Mouse (Mus musculus): ENCODE results near the gene Tmem39a.

Tmem39a gene

DNA sequence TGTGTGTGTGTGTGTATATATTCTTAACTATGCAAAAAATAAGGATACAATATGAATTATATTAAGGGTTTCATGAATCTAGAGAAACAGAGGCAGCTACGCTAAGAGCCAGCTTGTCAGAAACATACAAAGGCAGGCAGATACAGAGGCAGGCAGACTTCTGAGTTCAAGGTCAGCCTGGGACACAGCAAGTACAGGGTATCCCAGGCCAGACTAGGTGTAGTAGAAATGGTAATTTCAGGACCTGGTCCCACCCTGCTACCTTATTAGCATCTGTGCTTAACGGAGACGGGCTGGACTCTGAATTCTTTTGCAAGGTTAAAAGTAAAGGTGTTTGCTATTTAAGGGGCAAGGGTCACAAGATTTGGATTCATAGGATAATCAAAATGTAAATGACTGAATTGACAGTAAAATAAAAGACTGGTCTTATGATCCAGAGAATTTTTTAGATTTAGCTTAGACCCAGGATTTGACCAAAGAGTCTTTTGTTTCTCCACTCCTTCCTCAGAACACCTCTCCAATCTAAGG, at the start of gene Tmem39a:
Gene Tmem39a, plus strand, starts transcription at position 478 of the 528 bp plus-strand sequence.
- DNase-seq: no peak

DNA sequence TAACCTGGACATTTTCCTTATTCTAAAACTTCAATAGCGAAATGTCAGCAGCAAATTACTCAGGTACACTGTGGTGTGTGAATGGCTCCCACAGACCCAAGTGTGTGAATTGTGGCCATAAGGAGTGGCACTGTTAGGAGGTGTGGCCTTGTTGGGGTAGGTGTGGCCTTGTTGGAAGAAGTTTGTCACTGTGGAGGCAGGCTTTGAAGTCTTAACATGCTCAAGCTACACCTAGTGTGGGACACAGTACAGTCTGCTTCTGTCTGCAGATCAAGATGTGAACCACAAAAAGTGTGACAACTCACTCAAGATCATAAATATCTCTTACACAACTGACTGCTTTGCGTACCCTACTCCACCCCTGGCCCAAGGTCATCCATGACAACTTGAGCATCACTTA, 47.7 kb upstream of the Tmem39a start:
- no peak for DNase-seq

DNA sequence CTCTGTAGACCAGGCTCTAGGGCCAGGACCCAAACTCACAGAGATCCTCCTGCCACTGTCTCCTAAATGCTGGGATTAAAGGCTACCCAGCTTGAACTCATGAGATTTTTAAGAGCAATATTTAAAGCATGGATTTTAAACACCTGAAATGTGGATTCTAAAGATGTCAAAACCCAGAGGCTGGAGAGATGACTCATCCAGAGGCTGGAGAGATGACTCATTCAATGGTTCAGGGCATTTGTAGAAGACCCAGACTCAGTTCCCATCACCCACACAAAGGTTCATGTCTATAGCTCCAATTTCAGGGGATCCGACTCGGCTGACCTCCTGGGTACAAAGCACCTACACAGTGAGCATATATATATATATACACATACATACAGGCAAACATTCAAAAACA, 39.4 kb upstream of the Tmem39a start:
- no peak for DNase-seq

DNA sequence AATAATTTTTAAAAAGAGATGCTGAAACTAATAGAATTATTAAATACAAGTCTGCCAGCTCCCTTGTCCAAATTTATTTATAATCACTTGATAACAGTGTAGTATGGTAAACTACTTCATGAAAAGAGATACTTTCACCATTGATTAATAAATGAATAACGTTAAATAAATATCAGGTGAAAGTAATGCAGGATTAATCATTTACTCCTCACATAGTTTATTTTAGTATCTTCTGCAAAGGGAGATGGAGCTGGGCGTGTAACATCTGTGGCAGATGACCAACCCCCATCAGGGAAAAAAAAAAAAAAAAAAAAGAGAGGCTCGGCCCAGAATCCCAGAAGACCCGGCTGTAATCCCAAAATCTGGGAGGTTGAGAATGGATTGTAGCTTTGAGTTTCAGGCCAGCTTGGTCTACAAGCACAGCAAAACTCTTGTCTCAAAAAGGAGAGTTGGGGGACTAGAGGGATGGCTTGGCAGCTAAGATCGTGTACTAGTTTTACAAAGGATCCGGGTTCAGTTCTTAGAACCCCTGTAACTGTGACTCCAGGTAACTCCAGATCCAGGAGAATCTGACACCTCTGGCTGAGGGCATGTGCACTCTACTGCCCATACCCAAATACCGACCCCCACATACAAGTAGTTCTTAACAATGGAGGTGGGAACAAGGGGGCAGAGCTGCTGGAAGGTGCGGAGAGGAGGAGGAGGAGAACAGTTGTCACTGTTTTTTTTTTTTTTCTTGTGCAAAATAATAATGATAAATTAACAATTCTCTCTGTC, 37.1 kb upstream of the Tmem39a start:
- no peak for DNase-seq

DNA sequence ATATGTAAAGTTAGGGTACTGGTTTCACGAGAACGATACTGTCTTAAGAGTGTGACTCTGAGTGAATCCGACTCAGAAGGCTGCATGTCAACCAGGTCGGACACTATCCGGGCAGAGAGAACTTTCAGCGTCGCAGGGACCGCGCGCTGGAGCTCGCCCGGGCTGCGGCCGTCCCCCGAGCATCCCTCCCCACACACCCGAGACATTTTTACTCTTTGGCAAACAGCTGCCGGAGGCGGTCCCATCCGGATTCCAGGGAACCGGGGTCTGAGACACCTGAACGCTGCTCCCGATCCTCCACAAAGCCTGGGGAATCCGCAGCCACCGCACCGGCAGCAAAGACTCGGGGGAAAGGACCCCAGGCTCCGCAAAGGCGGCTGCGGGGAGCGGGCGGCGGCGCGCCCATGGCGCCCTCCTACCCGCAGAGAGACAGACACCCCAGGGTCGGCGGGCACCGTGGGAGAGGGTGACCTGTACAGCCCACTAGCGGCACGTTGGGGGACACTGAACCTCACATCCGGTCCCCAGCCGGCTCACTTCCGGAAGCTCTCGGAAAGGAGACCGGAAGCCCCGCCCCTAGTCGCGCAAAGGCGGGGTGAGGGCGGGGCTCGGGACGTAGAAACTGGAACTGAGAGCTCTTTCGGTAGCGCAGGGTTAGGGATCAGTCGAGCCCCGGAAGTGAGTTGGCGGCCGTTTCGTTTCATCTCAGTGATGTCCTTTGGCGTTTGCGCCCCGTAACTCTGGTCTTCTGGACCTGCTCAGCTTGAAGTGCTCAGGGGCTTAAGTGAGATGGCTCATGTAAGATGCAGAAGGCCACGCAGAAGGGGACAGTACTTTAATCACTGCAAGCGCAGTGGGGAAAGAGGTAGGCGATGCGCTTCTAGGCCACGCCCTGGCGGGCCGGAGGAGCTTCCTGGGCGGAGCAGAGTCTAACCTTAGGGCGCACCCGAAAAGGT, 36.1 kb upstream of the Tmem39a start, which contains the start of gene Timmdc1:
Gene Timmdc1, minus strand, starts transcription at position 535 of the 956 bp plus-strand sequence.
- DNase-seq: peak; percentile 98

DNA sequence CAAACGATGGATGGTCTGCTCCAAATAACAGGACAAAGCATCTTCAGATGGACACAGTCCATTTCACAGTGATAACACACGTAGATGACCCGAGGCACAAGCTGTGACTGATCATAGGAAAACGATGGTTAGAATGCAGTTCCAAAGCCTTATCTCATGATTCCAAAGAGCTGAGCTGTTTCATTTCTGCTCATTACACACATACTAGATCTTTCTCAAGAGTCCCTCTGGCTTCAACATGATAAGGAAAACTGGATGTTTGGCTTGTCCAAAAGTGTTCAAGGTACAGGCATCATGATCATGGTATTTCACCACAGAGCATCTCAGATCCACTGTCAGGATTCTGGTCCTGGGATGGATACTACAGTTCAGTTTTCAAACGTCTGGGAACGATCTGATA, 32.2 kb upstream of the Tmem39a start:
- DNase-seq: no peak

DNA sequence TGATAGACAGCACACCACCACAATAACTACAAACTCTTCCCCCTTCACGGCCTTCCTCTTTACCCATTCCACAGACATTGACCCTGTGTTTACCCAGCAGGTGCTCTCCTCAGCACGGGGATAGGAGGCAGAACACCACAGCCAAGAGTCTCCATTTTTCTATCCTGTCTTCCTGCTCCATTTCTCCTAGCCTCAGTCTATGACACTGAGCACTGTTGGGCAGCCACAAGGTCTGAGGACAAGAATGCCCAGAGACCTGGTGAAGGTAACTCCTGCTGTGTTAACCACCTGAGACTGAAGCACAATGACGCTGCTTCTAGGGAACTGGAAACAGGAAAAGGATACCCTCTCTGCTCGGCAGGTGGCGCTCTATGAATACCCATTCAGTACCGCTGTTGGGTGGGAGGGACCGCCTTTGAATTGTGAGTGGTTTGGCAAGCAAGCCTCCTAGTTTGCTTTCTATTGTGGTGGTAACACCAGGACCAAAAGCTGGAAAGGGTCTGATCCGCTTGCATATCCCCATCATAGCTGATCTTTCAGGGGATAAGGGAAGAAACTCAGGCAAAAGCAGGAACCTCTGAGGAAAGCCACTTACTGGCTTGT, 21.9 kb upstream of the Tmem39a start:
- peak; percentile 82 for DNase-seq

DNA sequence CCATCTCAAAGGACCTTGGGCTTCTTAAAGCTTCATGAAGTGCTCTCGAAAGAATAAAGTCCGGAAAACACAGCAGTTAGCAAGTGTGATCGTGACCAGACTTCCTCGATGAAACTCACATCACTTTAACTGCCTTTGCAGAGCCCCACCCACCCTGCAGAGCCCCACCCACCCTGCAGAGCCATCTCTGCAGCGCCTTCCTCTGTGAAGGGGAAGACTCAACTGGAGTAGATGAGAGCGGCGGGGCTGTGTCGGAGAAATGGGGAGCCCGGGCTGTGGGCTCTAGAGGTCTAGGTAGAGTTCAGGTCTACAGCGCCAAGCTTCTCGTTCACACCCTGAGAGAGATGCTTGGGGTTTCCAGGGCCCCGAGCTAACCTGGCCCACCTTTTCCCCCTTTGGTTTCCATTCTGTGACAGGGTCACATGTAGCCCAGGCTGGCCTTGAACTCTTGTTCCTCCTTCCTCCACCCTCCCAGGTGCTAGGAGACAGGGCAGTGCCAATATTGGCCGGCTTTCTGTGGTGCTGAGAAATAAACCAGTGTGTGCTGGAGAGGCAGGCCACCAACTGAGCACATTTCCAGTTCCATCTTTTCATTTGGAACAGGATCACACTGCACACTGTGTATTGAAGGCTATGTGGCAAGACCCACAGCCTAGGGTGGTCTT, 19.6 kb upstream of the Tmem39a start:
- DNase-seq: no peak

DNA sequence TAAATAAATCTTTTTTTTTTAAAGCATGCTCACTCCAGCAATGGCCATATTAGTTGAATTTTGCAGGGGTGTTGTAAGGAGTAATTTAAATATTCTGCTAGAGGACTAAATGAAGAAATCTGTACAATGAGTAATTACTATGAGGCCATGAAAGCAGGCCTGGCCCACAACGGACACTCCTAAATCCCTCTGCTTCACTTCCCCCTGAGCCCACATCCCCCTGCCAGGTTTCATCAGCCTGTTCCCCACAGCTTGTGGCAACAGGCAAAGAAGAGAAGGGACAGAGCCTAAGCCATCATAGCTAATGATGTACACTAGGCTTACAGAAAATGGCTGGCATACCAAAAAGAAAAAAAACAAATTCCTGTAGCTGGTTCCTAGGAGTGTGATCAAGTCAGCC, 10.5 kb upstream of the Tmem39a start:
- DNase-seq: no peak

DNA sequence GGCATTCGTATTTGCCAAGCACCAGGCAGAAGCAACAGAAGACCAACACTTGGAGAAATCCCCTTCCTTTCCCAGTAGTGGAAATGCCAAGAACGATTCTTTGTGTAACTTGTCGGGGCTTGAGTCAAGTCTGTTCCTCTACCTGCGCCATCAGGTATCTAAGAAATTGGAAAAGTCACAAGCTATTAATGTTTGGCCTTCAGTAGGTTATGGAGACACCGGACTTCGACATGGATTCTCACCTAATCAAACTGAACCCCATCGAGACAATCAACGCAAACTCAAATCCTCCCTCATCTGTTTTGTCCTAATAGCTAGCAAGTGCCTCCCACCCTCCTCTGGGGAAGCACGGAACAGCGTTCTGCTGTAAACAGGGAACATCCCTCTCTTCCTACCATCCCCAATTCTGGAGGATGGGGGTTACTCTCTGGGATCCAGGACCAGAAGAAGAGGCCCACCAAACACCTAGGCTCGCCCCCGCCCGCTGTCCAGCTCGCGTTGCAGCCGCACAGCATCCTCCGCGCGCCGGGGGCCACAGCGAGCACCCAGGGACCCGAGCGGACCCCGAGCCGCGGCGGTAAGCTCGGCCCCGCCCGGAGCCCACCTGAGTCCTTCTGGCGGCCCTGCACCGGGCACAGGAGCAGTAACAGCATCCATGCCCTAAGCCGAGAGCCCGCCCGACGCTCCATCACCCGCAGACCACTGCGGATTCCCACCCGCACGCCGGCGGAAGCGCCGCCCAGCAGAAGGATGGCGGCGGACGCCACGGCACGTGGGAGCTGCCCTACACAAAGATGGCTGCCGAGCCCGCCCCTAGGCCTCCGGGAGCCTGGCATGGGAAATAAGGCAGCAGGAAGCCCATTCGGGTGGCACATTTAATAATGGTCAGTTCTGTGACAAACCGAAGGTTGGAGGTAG, 8.8 kb upstream of the Tmem39a start, which contains the start of gene Poglut1:
Gene Poglut1, minus strand, starts transcription at position 780 of the 918 bp plus-strand sequence.
- peak; percentile 79 for DNase-seq

DNA sequence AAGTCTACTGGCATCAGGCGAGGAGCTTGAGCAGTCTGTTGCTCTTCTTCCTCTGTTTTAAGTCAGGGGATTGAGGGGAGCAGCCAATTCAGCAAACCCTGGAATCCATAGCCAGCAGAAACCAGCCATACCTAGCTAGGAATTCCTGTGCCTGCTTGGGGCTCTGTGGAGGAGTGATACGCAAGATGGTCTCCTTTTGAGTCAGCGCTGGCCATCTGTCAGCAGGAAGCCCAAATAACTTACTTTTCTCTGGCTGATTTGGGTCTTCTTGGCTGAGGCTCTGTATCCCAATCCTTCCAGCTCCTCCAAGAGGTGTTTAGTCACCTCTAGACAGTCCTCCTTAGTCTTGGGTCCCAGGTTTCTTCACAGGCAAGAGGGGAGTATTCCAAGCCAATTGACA, 2.5 kb upstream of the Tmem39a start:
- no peak for DNase-seq

DNA sequence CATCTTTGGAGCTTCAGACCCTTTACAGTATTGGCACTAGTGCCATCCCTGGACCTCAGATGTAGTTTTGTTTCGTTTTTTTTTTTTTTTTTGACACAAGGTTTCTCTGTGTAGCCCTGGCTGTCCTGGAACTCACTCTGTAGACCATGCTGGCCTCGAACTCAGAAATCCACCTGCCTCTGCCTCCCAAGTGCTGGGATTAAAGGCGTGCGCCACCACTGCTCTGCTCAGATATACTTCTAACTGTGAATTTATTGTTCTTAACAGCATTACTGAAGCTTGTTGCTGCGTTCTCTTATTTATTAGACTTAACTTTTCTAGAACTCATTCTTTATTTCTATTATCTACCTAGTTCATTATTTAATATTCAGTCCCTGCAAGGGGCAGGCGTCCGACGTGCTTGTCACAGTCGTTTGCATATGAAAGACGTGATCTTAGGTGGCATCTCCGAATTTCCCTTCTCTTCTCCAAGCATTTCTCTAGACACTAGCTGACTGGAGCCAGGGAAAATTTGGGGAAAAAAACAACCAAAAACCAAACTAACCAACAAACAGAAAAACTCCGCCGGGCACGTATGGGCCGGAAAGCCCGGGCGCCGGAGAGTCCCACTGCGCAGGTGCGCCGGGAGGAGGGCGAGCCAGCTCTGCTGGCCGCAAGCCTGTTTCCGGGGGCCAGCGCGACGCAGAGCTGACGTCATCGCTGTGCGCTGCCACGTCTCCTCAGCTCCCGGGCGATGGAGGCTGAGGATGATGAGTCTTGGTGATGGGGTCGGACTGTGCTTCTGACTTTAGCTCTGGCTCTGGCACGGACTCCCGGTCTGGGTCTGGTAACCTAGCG, 3.9 kb downstream of the Tmem39a start:
- DNase-seq: peak; percentile 96

DNA sequence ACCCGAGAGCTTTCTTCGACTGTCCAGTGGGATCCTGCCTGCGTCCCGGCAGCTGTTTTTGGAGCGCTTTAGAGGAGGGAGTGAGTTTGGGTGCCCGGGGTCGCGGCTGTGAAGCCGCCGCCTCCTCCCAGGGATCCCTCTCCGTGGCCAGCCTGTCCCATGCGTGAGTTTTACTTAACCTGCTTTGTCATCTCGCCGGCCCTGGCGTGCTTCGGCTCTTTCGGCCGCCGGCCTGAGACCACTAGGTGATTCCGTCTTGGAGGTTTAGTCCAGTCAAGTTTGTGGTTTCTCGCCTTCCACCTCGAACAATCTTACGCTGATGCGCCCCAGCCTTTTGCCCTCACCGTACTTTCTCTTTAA, 4.5 kb downstream of the Tmem39a start:
- no peak for DNase-seq

DNA sequence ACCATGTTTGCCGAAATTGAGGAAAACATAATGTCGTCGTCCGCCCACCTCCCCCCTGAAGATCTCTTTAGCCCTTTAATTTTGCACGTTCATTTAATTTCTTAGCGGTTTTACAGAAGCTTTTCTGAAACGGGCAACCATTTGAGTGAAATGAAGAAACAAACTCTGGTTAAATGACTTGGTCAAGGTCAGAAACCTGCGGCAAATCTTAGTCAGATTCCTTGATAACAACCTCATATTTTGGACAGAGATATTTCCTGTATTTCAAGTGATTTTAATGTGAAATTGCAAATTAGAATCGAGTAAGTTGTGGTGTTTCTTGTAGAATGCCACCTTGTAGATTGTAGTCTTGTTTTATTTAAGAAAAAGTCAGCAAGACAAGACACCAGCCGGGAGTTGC, 5.0 kb downstream of the Tmem39a start:
- DNase-seq: no peak

DNA sequence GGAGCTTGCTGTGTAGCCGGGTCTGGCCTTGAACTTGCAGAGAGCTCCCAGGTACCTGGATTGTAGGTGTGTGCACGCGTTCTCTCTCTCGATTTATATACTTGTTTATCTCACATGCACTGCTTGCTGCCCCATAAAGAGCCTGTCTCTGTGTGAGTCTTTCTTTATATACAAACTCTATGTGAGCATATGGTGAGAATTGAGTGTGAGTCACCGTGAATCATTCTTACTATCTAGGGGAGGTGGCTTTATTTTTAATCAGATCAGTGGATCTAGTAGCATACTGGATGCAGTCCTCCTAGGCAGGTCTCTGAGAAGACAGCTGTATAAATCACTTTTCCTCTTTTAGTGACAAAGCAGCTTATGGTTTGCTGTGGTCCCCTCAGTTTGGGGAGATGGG, 9.7 kb downstream of the Tmem39a start:
- DNase-seq: no peak

DNA sequence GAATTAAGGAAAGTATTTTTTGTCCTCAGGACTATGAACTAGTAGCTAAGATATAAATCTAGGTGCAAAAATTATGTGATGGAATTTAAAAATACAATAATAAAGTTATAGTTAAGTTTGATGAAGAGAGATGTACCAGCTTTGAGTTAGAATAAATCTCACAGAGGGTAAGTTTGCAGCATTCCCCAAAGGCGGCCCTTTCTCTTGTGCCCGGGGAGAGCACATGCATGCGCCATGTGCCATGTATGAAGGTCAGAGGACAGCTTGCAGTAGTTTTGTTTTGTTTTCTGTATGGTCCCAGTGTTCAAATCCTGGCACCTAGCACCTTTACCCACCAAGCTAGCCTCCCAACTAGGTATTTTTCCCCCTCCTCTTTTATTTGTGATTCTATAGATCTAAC, 13.0 kb downstream of the Tmem39a start:
- no peak for DNase-seq

DNA sequence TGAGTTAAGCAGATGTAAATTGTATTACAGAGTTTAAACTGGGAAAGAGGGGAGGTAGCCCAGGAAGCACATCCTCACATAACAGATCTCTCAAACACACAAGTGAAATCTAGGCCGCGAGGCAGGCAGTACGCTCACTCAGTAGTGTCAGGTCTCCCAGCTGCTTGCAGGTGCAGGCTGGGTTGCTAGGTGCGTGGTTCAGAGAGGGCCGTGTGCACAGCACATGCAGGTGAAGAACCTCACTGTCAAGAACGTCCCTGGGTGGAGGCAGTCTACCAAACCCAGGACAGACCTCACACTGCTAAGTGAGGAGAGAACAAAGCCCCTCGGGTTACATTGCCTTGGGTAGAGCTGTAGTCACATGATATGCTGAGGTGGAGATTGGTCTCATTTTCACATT, 26.3 kb downstream of the Tmem39a start:
- peak; percentile 73 for DNase-seq

DNA sequence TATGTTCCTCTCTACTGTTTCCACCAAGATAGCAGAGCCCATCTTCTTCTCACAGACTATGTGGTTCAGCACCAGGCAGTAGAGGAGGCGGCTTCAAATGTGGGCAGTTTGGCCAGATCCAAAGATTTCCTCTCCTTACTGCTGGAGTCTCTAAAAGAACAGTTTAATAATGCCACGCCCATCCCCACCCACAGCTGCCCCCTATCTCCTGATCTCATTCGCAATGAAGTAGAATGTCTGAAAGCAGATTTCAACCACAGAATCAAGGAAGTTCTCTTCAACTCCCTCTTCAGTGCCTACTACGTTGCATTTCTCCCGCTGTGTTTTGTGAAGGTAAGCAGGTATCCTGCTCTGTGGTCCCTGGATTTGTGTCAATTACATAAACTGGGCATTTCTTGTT, 26.7 kb downstream of the Tmem39a start:
- DNase-seq: peak; percentile 40

DNA sequence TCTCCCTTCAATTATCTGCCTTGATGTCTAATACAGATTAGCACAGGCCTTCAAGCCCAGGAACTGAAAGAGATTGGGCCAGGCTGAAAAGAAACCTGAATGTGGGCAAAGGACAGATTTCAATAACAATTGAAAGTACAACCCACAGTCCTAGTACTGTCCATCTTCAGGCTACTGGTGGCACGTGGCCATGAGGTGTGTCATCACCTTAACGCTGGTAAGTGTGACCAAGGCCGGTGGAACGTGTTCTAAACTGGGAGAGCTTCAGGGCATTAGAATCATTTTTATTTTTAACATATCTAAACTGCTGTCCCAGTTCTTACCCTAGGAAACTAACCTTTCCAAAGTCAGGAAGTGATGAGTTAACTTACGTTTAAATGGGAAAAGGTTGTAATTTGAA, 28.7 kb downstream of the Tmem39a start:
- no peak for DNase-seq

DNA sequence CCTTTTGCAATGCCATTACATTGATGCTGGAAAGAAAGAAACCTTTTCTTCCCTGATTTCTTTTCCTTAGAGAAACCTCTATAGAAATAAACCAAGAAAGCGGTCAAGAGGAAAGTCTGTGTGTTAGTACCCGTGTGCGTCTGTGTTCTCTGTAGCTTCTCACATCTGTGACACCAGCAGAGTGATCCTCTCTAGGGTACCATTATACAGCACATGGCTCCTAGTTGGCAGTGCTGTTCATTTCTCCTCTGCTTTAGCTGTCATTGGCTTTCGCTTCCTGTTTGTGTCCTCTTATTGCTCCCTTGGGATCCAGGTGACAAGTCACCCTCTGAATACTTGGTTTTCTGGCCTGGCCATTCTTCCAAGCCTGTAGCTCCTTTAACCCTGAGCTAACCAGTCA, 29.1 kb downstream of the Tmem39a start:
- no peak for DNase-seq

DNA sequence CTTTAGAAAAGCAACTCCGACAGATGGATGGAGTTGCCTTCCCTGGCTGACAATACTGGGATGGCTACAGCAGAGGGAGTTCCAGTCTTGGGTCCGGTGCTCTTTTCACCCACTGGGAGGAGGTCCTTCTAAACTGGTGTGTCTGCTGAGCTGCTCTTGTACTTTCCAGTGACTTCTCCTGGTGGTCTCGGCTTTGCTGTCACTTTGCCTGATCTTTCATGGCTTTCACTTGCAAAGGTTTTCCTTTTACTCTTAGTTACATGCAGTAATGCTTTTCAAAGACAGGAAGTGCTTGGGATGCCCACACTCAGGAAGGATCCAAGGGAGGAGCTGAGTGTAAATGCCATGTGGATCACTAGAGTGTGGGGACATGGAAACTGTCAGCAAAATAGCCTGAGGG, 33.0 kb downstream of the Tmem39a start:
- no peak for DNase-seq
